Mouse (Mus musculus) midbrain, embryonic 10.5 days (tissue): ENCODE data around the gene E130308A19Rik. TPM values are rescaled to one million over a fixed set of nuclear protein-coding genes. Genes with fewer than 3 reads are reported as not detected.

Source experiments
- DNase-seq: peaks from one replicate; pipeline ENCODE4 v3.0.0-alpha.2; 2017; ENCODE audit warnings: low spot score
- H3K27ac ChIP-seq: fragments of 300-500 bp; sonication (generic); replicated peaks from 2 replicates; pipeline ENCODE4 v1.5.1; 2016; ENCODE audit warnings: mild to moderate bottlenecking
- H3K27me3 ChIP-seq: fragments of 300-500 bp; sonication (generic); 2 replicates; pipeline ENCODE4 v1.6.1; 2016; ENCODE audit warnings: low read depth, mild to moderate bottlenecking; ENCODE audit not compliant: poor library complexity, severe bottlenecking
- H3K36me3 ChIP-seq: fragments of 300-500 bp; sonication (generic); 2 replicates; pipeline ENCODE4 v1.6.1; 2016; ENCODE audit warnings: mild to moderate bottlenecking, moderate library complexity
- H3K4me1 ChIP-seq: fragments of 300-500 bp; sonication (generic); 2 replicates; pipeline ENCODE4 v1.6.1; 2016
- H3K4me3 ChIP-seq: fragments of 300-500 bp; sonication (generic); 2 replicates; pipeline ENCODE4 v1.5.1; 2016; ENCODE audit warnings: mild to moderate bottlenecking, moderate library complexity
- H3K9me3 ChIP-seq: fragments of 300-500 bp; sonication (generic); replicated peaks from 2 replicates; pipeline ENCODE4 v1.6.1; 2016; ENCODE audit warnings: mild to moderate bottlenecking
- WGBS: fragments of 180-500 bp; shearing (Covaris S2); methylation state at CpG from one replicate; pipeline ENCODE4 v1.1.7; 2016; 5-methylcytosine and 5-hydroxymethylcytosine counted together
- polyA plus RNA-seq: library from polyadenylated mRNA; unstranded; fragments of >200 nt; fragmentation: Nextera tagmentation; extraction: Ambion mirVana; gene quantifications from 2 replicates; pipeline ENCODE4 v1.2.1, GENCODE M21; 2016

E130308A19Rik gene
- polyA plus RNA-seq, 1 experiment from 2014 or later: 51.3 TPM

DNA sequence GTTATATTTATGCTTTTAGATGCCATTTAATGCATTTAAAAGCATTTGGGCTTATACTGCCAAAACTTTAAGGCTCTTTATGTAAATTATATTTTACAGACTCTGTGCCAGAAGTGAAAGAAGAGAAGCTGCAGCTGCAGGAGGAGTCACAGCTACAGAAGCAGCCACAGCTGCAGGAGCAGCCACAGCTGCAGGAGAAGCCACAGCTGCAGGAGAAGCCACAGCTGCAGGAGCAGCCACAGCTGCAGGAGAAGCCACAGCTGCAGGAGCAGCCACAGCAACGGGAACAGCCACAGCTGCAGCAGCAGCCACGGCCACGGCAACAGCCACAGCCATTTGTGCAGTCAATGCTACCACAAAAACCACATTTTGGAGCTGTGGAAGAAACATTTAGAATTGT, 15.6 kb upstream of the E130308A19Rik start:
- no peak for DNase-seq
- H3K27ac ChIP-seq: no peak overlapping the region
- H3K9me3 ChIP-seq: no peaks in the 10 kb centered on the region
- no peak overlapping the region for H3K4me3 ChIP-seq
- H3K4me1 ChIP-seq: no peaks in the 10 kb centered on the region
- whole genome bisulfite sequencing: 77% methylated on average over 3 of the region's 3 CpGs
- no peaks in the 10 kb centered on the region for H3K27me3 ChIP-seq
- H3K36me3 ChIP-seq: no peaks in the 10 kb centered on the region

GRCm38 (mm10) chr4:59614986-59615385, 11.0 kb upstream of the E130308A19Rik start:
- 45% methylated on average over 1 of the region's 1 CpGs for WGBS
- H3K4me1 ChIP-seq: no peaks in the 10 kb centered on the region
- H3K27ac ChIP-seq: no peak overlapping the region

DNA sequence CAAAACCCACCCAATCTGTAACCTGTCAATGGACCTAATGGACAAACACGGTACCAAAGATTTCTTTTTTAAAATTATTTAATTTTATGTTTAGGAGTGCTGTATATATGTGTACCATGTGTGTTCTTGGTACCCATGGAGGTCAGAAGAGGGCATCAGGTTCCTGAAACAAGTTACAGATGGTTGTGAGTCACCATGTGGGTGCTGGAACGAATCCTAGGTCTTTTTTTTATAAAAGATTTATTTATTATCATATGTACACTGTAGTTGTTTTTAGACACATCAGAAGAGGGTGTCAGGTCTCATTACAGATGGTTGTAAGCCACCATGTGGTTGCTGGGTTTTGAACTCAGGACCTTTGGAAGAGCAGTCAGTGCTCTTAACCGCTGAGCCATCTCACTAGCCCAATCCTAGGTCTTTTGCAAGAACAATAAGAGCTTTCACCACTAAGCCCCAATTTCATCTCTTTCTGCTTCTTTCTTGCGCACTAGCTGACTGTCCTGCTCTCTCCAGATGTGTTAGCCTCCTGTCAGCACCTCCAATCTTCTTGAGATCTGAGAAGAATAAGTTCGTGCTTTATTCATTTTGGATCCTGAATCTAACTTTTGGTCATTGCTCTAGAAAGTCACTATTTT, 6.3 kb upstream of the E130308A19Rik start:
- H3K9me3 ChIP-seq: no peaks in the 10 kb centered on the region
- WGBS: 87% methylated on average over 5 of the region's 5 CpGs
- H3K4me1 ChIP-seq: no peaks in the 10 kb centered on the region
- H3K27me3 ChIP-seq: no peaks in the 10 kb centered on the region
- no peaks in the 10 kb centered on the region for H3K36me3 ChIP-seq
- no peak overlapping the region for H3K27ac ChIP-seq
- no peak for DNase-seq
- no peak overlapping the region for H3K4me3 ChIP-seq

More at GRCm38 (mm10) chr4:59614986-59615385, 11.0 kb upstream of the E130308A19Rik start:
- Histone ChIP-seq H3K36me3 (no peaks in the 10 kb centered on the region), H3K9me3 (no peaks in the 10 kb centered on the region), H3K27me3 (no peaks in the 10 kb centered on the region), H3K4me3 (no peak overlapping the region)
- DNase-seq: no peak

GRCm38 (mm10) chr4:59625676-59625997, 374 bp upstream of the E130308A19Rik start:
- no peaks in the 10 kb centered on the region for H3K9me3 ChIP-seq
- no peaks in the 10 kb centered on the region for H3K36me3 ChIP-seq
- H3K4me3 ChIP-seq: peak overlapping the region; percentile 93
- WGBS: 3% methylated on average over 18 of the region's 18 CpGs
- no peaks in the 10 kb centered on the region for H3K27me3 ChIP-seq
- peaks cover 42% of the 10 kb centered on the region for H3K4me1 ChIP-seq
- peak overlapping the region; percentile 98 for H3K27ac ChIP-seq
- DNase-seq: no peak

DNA sequence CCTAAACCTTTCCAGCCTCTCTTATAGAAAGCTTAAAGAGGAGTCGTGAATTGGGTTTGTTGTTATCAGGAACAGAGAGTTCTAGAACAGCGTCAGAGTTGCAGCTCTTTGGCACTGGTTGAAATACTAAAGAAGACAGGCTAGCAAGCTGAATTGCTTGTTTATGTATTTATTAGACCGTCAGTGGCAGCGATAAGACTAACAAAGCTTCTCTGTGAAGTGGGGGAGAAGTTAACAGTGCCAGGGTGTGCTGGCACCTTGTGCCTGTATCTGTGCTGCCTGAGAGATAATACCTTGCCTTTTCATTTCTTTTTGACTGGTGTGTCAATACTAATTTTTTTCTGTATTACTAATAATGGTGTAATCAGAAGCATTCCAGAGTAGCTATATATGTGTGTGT, 2.2 kb downstream of the E130308A19Rik start:
- DNase-seq: no peak
- H3K4me3 ChIP-seq: peak overlapping the region; percentile 93
- H3K9me3 ChIP-seq: no peaks in the 10 kb centered on the region
- H3K4me1 ChIP-seq: peaks cover 66% of the 10 kb centered on the region
- no peaks in the 10 kb centered on the region for H3K27me3 ChIP-seq
- 69% methylated on average over 4 of the region's 4 CpGs for WGBS
- no peaks in the 10 kb centered on the region for H3K36me3 ChIP-seq
- H3K27ac ChIP-seq: peak overlapping the region; percentile 63; the same call in 1 of the 2 replicates

DNA sequence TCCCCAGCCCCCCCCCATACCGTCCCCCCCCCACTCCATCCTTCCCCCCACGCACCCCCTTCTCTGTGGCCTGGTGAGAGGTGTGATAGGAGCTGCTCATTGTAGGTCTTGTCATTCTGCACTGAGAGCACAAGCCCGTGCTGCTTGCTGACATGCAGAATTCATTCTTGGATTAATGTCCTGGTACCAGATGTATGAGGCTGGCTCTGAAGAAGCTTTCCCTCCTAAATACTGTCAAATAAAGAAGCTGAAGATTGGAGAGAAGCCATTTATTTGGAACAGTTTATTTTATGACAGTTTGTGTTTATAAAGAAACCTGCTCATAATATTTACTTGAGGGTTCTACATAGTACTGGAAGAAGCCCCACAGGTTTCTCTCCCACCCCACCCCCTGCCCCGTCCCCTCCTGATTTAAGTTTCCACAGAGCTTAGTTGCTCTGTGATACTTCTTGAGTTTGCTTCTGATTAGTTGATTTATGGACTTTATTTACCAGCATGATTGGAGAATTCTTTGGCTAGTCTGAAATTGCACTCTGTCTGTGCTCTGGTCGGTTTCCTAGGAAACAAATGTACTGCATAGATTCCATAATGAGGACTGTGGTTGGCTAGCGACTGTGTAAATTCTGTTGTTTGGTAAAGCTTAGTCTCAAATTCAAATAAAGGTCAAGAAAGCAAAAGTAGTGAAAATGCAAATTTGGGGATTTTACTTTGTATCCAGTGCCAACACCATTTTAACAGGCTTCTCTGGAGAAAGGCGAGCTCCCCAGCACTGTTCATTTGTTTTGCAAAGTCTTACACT, 3.3 kb downstream of the E130308A19Rik start:
- WGBS: 21% methylated on average over 7 of the region's 7 CpGs
- peaks cover 74% of the 10 kb centered on the region for H3K4me1 ChIP-seq
- H3K36me3 ChIP-seq: no peaks in the 10 kb centered on the region
- H3K27me3 ChIP-seq: no peaks in the 10 kb centered on the region
- DNase-seq: no peak
- H3K4me3 ChIP-seq: peak overlapping the region; percentile 39
- H3K9me3 ChIP-seq: no peaks in the 10 kb centered on the region
- H3K27ac ChIP-seq: peak overlapping the region; percentile 67; the same call in 1 of the 2 replicates

GRCm38 (mm10) chr4:59630122-59630521, 4.1 kb downstream of the E130308A19Rik start:
- Histone ChIP-seq H3K36me3 (no peaks in the 10 kb centered on the region), H3K4me3 (peak overlapping the region; percentile 30; the same call in 1 of the 2 replicates), H3K27ac (0 out of 2 replicates have a peak overlapping the region, but pooled peaks have one; percentile 43), H3K27me3 (no peaks in the 10 kb centered on the region), H3K9me3 (no peaks in the 10 kb centered on the region), H3K4me1 (peaks cover 77% of the 10 kb centered on the region)
- 62% methylated on average over 9 of the region's 9 CpGs for WGBS
- DNase-seq: no peak

DNA sequence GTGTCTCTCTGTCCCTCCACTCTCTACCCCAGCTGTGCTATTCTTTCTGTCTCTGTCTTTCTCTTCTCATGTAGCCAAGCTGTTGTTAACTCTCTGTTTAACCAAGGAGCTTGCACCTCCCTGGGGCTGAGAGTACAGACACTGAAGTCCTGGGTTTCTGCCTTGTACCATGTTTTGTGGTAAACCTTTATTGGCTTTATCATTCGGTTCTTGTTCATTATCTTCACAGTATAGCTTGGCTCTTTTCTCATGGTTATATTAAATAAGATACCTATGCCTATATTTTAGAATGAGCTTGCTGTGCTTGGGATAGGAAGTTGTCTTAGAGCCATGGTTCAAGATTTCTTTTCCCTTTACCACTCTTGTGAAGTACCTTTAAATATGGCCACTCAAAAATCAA, 8.5 kb downstream of the E130308A19Rik start:
- WGBS: 82% methylated on average over 1 of the region's 1 CpGs
- peaks cover 63% of the 10 kb centered on the region for H3K4me1 ChIP-seq

GRCm38 (mm10) chr4:59639163-59639562, 13.2 kb downstream of the E130308A19Rik start:
- DNase-seq: no peak
- peaks cover 34% of the 10 kb centered on the region for H3K4me1 ChIP-seq
- H3K27ac ChIP-seq: no peak overlapping the region
- no peak overlapping the region for H3K4me3 ChIP-seq
- H3K9me3 ChIP-seq: no peaks in the 10 kb centered on the region
- no peaks in the 10 kb centered on the region for H3K36me3 ChIP-seq
- H3K27me3 ChIP-seq: no peaks in the 10 kb centered on the region

More for the DNA sequence above, 8.5 kb downstream of the E130308A19Rik start:
- Histone ChIP-seq H3K27me3 (no peaks in the 10 kb centered on the region), H3K36me3 (no peaks in the 10 kb centered on the region), H3K27ac (no peak overlapping the region), H3K9me3 (no peaks in the 10 kb centered on the region), H3K4me3 (no peak overlapping the region)
- DNase-seq: no peak

- Histone ChIP-seq H3K27ac (no peak overlapping the region), H3K4me3 (no peak overlapping the region), H3K9me3 (no peaks in the 10 kb centered on the region), H3K27me3 (no peaks in the 10 kb centered on the region), H3K36me3 (no peaks in the 10 kb centered on the region), H3K4me1 (peaks cover 25% of the 10 kb centered on the region)
- DNase-seq: no peak
- 90% methylated on average over 2 of the region's 2 CpGs for WGBS
Measured at GRCm38 (mm10) chr4:59640720-59641119, 14.7 kb downstream of the E130308A19Rik start.

GRCm38 (mm10) chr4:59642039-59642438, 16.0 kb downstream of the E130308A19Rik start:
- no peak overlapping the region for H3K4me3 ChIP-seq
- no peaks in the 10 kb centered on the region for H3K27me3 ChIP-seq
- no peaks in the 10 kb centered on the region for H3K9me3 ChIP-seq
- 93% methylated on average over 3 of the region's 3 CpGs for WGBS
- H3K4me1 ChIP-seq: peaks cover 22% of the 10 kb centered on the region
- no peaks in the 10 kb centered on the region for H3K36me3 ChIP-seq
- DNase-seq: no peak
- H3K27ac ChIP-seq: no peak overlapping the region

- DNase-seq: no peak
- 88% methylated on average over 2 of the region's 2 CpGs for WGBS
- H3K36me3 ChIP-seq: no peaks in the 10 kb centered on the region
- H3K27me3 ChIP-seq: no peaks in the 10 kb centered on the region
- no peak overlapping the region for H3K27ac ChIP-seq
- H3K9me3 ChIP-seq: no peaks in the 10 kb centered on the region
- peaks cover 26% of the 10 kb centered on the region for H3K4me1 ChIP-seq
- no peak overlapping the region for H3K4me3 ChIP-seq
Measured at GRCm38 (mm10) chr4:59642657-59643056, 16.6 kb downstream of the E130308A19Rik start.

- Histone ChIP-seq H3K27ac (no peak overlapping the region), H3K4me1 (peaks cover 20% of the 10 kb centered on the region), H3K4me3 (no peak overlapping the region), H3K27me3 (no peaks in the 10 kb centered on the region), H3K36me3 (no peaks in the 10 kb centered on the region), H3K9me3 (no peaks in the 10 kb centered on the region)
- 93% methylated on average over 3 of the region's 3 CpGs for WGBS
- peak; percentile 5 for DNase-seq
Measured at GRCm38 (mm10) chr4:59644431-59644830, 18.4 kb downstream of the E130308A19Rik start.
